Mouse (Mus musculus) common myeloid progenitor, adult 5-6 weeks (primary cell): ENCODE data around the gene Fastkd2. TPM values are rescaled to one million over a fixed set of nuclear protein-coding genes. Genes with fewer than 3 reads are reported as not detected.

Source experiments
- total RNA-seq: library from RNA; stranded (forward); fragments of 200-1000, 187-1606 nt; gene quantifications from 2 replicates; pipeline ENCODE4 v1.2.3, GENCODE M21; 2017

Fastkd2 gene
- total RNA-seq, 1 experiment from 2014 or later: 30.0 TPM

Other genes starting within 250 kb of the Fastkd2 start
- not detected in 2 replicates for gene Gm39653, start 114.6 kb upstream of the Fastkd2 start, total RNA-seq
- gene Dytn, start 43.7 kb upstream of the Fastkd2 start, total RNA-seq: not detected in 2 replicates
- not detected in 2 replicates for gene Mdh1b, start 296 bp upstream of the Fastkd2 start, total RNA-seq
- not detected in 2 replicates for gene 4933402D24Rik, start 38.7 kb downstream of the Fastkd2 start, total RNA-seq